Comparison of ENCODE assay signal across 11 mouse cellular contexts in the genomic region with DNA sequence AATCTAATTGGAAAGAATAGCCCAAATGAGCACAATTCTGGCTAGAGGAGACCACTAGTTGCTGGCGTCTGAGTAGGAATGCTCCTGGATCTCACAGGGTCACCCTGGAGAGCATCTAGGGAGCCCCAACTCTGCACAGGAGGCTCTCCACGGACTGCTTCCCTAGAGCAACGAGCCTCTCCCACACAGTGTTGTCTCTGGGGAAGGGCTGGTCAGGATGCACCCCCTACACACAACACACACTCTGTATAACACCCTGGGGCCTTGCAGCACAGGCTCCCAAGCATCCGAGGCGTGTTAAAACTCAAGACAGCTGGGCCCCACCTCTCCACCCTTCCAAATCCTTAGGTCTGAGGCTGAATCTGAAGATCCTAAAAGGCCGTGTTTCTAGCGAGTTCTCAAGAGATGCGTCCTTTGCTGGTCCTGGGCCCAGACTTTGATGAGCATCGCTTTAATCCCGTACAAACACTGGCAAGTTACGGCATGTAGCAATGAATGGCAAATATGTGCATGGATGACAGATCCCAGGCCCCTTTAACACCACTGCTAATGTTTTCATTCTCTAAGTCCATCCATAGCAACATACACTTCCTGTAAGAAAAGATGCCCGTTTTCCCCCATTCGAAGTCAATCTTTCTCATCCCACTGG. TPM values are rescaled to one million over a fixed set of nuclear protein-coding genes. Genes with fewer than 3 reads are reported as not detected.
DNase-seq lines count a peak whose midpoint lies in the region; ATAC-seq and TF ChIP-seq lines count a peak whose summit lies in the region.
"Had no signal": no experiment of that assay in that cellular context is flagged by ENCODE, and none has a peak within 500 bp of the region (broad histone marks: within the 10 kb centered on the region; RNA-seq: fewer than 3 reads in every experiment).

No protein-coding gene starts in this region.

- 87% methylated on average over 13 of the region's 13 CpGs for WGBS in forebrain, embryonic 10.5 days
- WGBS in forebrain, embryonic 16.5 days = 53% methylated on average over 13 of the region's 13 CpGs
- WGBS in hindbrain, embryonic 10.5 days = 84% methylated on average over 13 of the region's 13 CpGs
- 78% methylated on average over 13 of the region's 13 CpGs for WGBS in hindbrain, embryonic 14.5 days
- 76% methylated on average over 13 of the region's 13 CpGs for WGBS in midbrain, embryonic 13.5 days
- 75% methylated on average over 13 of the region's 13 CpGs for WGBS in midbrain, embryonic 14.5 days

- ATAC-seq in forebrain, embryonic 16.5 days = no peak; the same call in 1 of the 2 replicates
- ATAC-seq in hindbrain, embryonic 14.5 days (ENCODE audit: low FRiP score) = no peak
- 0 out of 2 replicates have a peak, but pooled peaks have one; percentile 34 for ATAC-seq in midbrain, embryonic 13.5 days
- ATAC-seq in midbrain, embryonic 14.5 days (ENCODE audit: low FRiP score, low TSS enrichment) = no peak
- ATAC-seq: inflammation-experienced regulatory T-cells, adult 6 months had no signal

- H3K4me3 ChIP-seq in forebrain, embryonic 10.5 days = no peak overlapping the region
- no peak overlapping the region for H3K4me3 ChIP-seq in forebrain, embryonic 16.5 days (replicated peaks; ENCODE audit: low read length)
- no peak overlapping the region for H3K4me3 ChIP-seq in hindbrain, embryonic 10.5 days
- H3K4me3 ChIP-seq in hindbrain, embryonic 14.5 days (replicated peaks; ENCODE audit: low read length) = no peak overlapping the region
- no peak overlapping the region for H3K4me3 ChIP-seq in midbrain, embryonic 13.5 days (replicated peaks)
- H3K4me3 ChIP-seq in midbrain, embryonic 14.5 days (replicated peaks; ENCODE audit: low read depth, low read length) = no peak overlapping the region
- H3K4me3 ChIP-seq in left cerebral cortex, adult 2 months = no peak overlapping the region

- no peaks in the 10 kb centered on the region for H3K9me3 ChIP-seq in forebrain, embryonic 10.5 days
- no peaks in the 10 kb centered on the region for H3K9me3 ChIP-seq in forebrain, embryonic 16.5 days (ENCODE audit: control insufficient read depth, low read length)
- H3K9me3 ChIP-seq in hindbrain, embryonic 10.5 days = 0 out of 2 replicates have a peak, but pooled peaks cover 2% of the 10 kb centered on the region
- no peaks in the 10 kb centered on the region for H3K9me3 ChIP-seq in hindbrain, embryonic 14.5 days (ENCODE audit: control insufficient read depth, low read length)
- no peaks in the 10 kb centered on the region for H3K9me3 ChIP-seq in midbrain, embryonic 13.5 days
- no peaks in the 10 kb centered on the region for H3K9me3 ChIP-seq in midbrain, embryonic 14.5 days (ENCODE audit: control insufficient read depth, low read length)

- H3K27ac ChIP-seq in forebrain, embryonic 10.5 days = peak overlapping the region; percentile 69
- no peak overlapping the region for H3K27ac ChIP-seq in forebrain, embryonic 16.5 days (ENCODE audit: low read length)
- peak overlapping the region; percentile 2; the same call in 1 of the 2 replicates for H3K27ac ChIP-seq in hindbrain, embryonic 10.5 days
- no peak overlapping the region for H3K27ac ChIP-seq in hindbrain, embryonic 14.5 days
- no peak overlapping the region for H3K27ac ChIP-seq in midbrain, embryonic 13.5 days
- H3K27ac ChIP-seq in midbrain, embryonic 14.5 days (replicated peaks; ENCODE audit: low read depth, low read length) = no peak overlapping the region
- no peak overlapping the region for H3K27ac ChIP-seq in left cerebral cortex, adult 2 months

- TF ChIP-seq CTCF in left cerebral cortex, adult 2 months (IDR thresholded peaks at IDR 0.05) = no peak

- intact Hi-C loops in left cerebral cortex, postnatal 36 days (cut with DNase I) = no loop called here
- intact Hi-C loops in left cerebral cortex, adult 2 months (cut with DNase I) = no loop called here

- no peaks in the 10 kb centered on the region for H3K36me3 ChIP-seq in forebrain, embryonic 10.5 days (replicated peaks)
- no peaks in the 10 kb centered on the region for H3K36me3 ChIP-seq in forebrain, embryonic 16.5 days (ENCODE audit: control insufficient read depth, insufficient read depth)
- no peaks in the 10 kb centered on the region for H3K36me3 ChIP-seq in hindbrain, embryonic 10.5 days
- no peaks in the 10 kb centered on the region for H3K36me3 ChIP-seq in hindbrain, embryonic 14.5 days (replicated peaks; ENCODE audit: control insufficient read depth, insufficient read depth)
- H3K36me3 ChIP-seq in midbrain, embryonic 13.5 days = no peaks in the 10 kb centered on the region
- no peaks in the 10 kb centered on the region for H3K36me3 ChIP-seq in midbrain, embryonic 14.5 days (ENCODE audit: control insufficient read depth, insufficient read depth, low read length)

- H3K9ac ChIP-seq in forebrain, embryonic 16.5 days (replicated peaks; ENCODE audit: low read depth, low read length) = no peak overlapping the region
- no peak overlapping the region for H3K9ac ChIP-seq in hindbrain, embryonic 14.5 days
- H3K9ac ChIP-seq in midbrain, embryonic 13.5 days (replicated peaks) = no peak overlapping the region
- H3K9ac ChIP-seq in midbrain, embryonic 14.5 days (replicated peaks; ENCODE audit: low read length) = no peak overlapping the region

- no peaks in the 10 kb centered on the region for H3K27me3 ChIP-seq in forebrain, embryonic 10.5 days (ENCODE audit: poor library complexity, severe bottlenecking)
- H3K27me3 ChIP-seq in forebrain, embryonic 16.5 days (replicated peaks; ENCODE audit: control insufficient read depth, insufficient read depth, low read length) = no peaks in the 10 kb centered on the region
- no peaks in the 10 kb centered on the region for H3K27me3 ChIP-seq in hindbrain, embryonic 10.5 days (ENCODE audit: insufficient read depth, poor library complexity, severe bottlenecking)
- no peaks in the 10 kb centered on the region for H3K27me3 ChIP-seq in hindbrain, embryonic 14.5 days (ENCODE audit: control insufficient read depth, insufficient read depth, low read length)
- H3K27me3 ChIP-seq in midbrain, embryonic 13.5 days = no peaks in the 10 kb centered on the region
- H3K27me3 ChIP-seq in midbrain, embryonic 14.5 days (ENCODE audit: control insufficient read depth, insufficient read depth, low read length) = no peaks in the 10 kb centered on the region
- H3K27me3 ChIP-seq: CH12.LX had no signal

- no peak overlapping the region for H3K4me2 ChIP-seq in forebrain, embryonic 16.5 days (ENCODE audit: low read length)
- no peak overlapping the region for H3K4me2 ChIP-seq in hindbrain, embryonic 14.5 days (replicated peaks)
- H3K4me2 ChIP-seq in midbrain, embryonic 13.5 days (replicated peaks) = no peak overlapping the region
- H3K4me2 ChIP-seq in midbrain, embryonic 14.5 days (ENCODE audit: low read length) = no peak overlapping the region

- peaks cover 25% of the 10 kb centered on the region for H3K4me1 ChIP-seq in forebrain, embryonic 10.5 days
- peaks cover 14% of the 10 kb centered on the region for H3K4me1 ChIP-seq in forebrain, embryonic 16.5 days (replicated peaks; ENCODE audit: control insufficient read depth, insufficient read depth, low read length)
- peaks cover 6% of the 10 kb centered on the region for H3K4me1 ChIP-seq in hindbrain, embryonic 10.5 days (replicated peaks)
- H3K4me1 ChIP-seq in hindbrain, embryonic 14.5 days (replicated peaks; ENCODE audit: control insufficient read depth, insufficient read depth, low read length) = peaks cover 6% of the 10 kb centered on the region
- H3K4me1 ChIP-seq in midbrain, embryonic 13.5 days (replicated peaks) = peaks cover 20% of the 10 kb centered on the region
- 0 out of 2 replicates have a peak, but pooled peaks cover 3% of the 10 kb centered on the region for H3K4me1 ChIP-seq in midbrain, embryonic 14.5 days (ENCODE audit: control insufficient read depth, insufficient read depth, low read length)

- no peak for DNase-seq in forebrain, embryonic 10.5 days (ENCODE audit: extremely low spot score, low spot score)
- DNase-seq in hindbrain, embryonic 10.5 days (ENCODE audit: low spot score) = no peak
- DNase-seq in hindbrain, embryonic 14.5 days (ENCODE audit: low spot score) = no peak
- DNase-seq in midbrain, embryonic 14.5 days = no peak
- DNase-seq in left cerebral cortex, postnatal 36 days (ENCODE audit: low spot score in 2 of 2) = no peak
- no peak for DNase-seq in left cerebral cortex, adult 2 months (ENCODE audit: extremely low spot score in 1 of 2, low spot score in 2 of 2)
- DNase-seq: right cerebral cortex, postnatal 14 days had no signal

RNA-seq across cellular contexts. Expression of gene Ubl3, which starts 56.4 kb away (rescaled TPM):
- polyA plus RNA-seq in forebrain, embryonic 10.5 days (2016; fragmentation: Nextera tagmentation; extraction: Ambion mirVana) = 43.8 and 44.3 TPM in 2 replicates
- polyA plus RNA-seq in forebrain, embryonic 16.5 days (2015; fragmentation: Nextera tagmentation; extraction: Ambion mirVana) = 75.7 and 84.2 TPM in 2 replicates
- 60.8 and 71.8 TPM in 2 replicates for polyA plus RNA-seq in hindbrain, embryonic 10.5 days (2016; fragmentation: Nextera tagmentation; extraction: Ambion mirVana)
- 102 and 114 TPM in 2 replicates for polyA plus RNA-seq in hindbrain, embryonic 14.5 days (2014; fragmentation: Nextera tagmentation; extraction: Ambion mirVana)
- 55.3 and 69.1 TPM in 2 replicates for polyA plus RNA-seq in midbrain, embryonic 13.5 days (2015; fragmentation: Nextera tagmentation; extraction: Ambion mirVana)
- 75.7 and 87.9 TPM in 2 replicates for polyA plus RNA-seq in midbrain, embryonic 14.5 days (2014; fragmentation: Nextera tagmentation; extraction: Ambion mirVana)
- 100 to 1,000 TPM; 236 to 271 TPM for total RNA-seq in left cerebral cortex, postnatal 36 days (2021)
- total RNA-seq in left cerebral cortex, adult 2 months (2021) = 100 to 1,000 TPM; 234 to 252 TPM

Comparison
In these comparisons a context has a peak if more than half of its experiments do, and no peak if none do; other contexts are left out.
1. H3K27ac ChIP-seq: peak in forebrain, embryonic 10.5 days (single experiment) and hindbrain, embryonic 10.5 days (single experiment); none in forebrain, embryonic 16.5 days (single experiment), hindbrain, embryonic 14.5 days (single experiment), midbrain, embryonic 13.5 days (single experiment), midbrain, embryonic 14.5 days (single experiment) and left cerebral cortex, adult 2 months (single experiment).